Mouse (Mus musculus) testis, postnatal 10 days (tissue): ENCODE data around the gene Ajuba.

Source experiments
- DNase-seq: peaks from one replicate; pipeline ENCODE4 v3.0.0; 2021; ENCODE audit warnings: low spot score

Ajuba gene

GRCm38 (mm10) chr14:54592319-54592934 lies 15.1 kb upstream of the Ajuba start:
- peak; percentile 67 for DNase-seq

- no peak for DNase-seq
Observed at GRCm38 (mm10) chr14:54591056-54591455, 13.7 kb upstream of the Ajuba start.

- DNase-seq, result peak; percentile 81
Observed at GRCm38 (mm10) chr14:54583681-54584338, 6.5 kb upstream of the Ajuba start.

GRCm38 (mm10) chr14:54582536-54582935 lies 5.2 kb upstream of the Ajuba start:
- DNase-seq, result no peak

- DNase-seq, result no peak
Observed at GRCm38 (mm10) chr14:54579638-54580037, 2.3 kb upstream of the Ajuba start.

GRCm38 (mm10) chr14:54578063-54578462 lies 705 bp upstream of the Ajuba start:
- peak; percentile 45 for DNase-seq

- DNase-seq, result peak; percentile 68
Observed at GRCm38 (mm10) chr14:54576241-54577088, 893 bp downstream of the Ajuba start.

- DNase-seq, result peak; percentile 95
Observed at GRCm38 (mm10) chr14:54575631-54576030, 1.7 kb downstream of the Ajuba start.

GRCm38 (mm10) chr14:54575031-54575430 lies 2.3 kb downstream of the Ajuba start:
- DNase-seq, result no peak

- peak; percentile 59 for DNase-seq
Observed at GRCm38 (mm10) chr14:54574253-54574652, 3.1 kb downstream of the Ajuba start.

- DNase-seq, result peak; percentile 55
Observed at GRCm38 (mm10) chr14:54572790-54573736, 4.3 kb downstream of the Ajuba start.

- no peak for DNase-seq
Observed at GRCm38 (mm10) chr14:54572122-54572521, 5.2 kb downstream of the Ajuba start.

GRCm38 (mm10) chr14:54569451-54570392 lies 7.6 kb downstream of the Ajuba start:
- DNase-seq, result no peak

- peak; percentile 82 for DNase-seq
Observed at GRCm38 (mm10) chr14:54568694-54569414, 8.5 kb downstream of the Ajuba start.

GRCm38 (mm10) chr14:54560527-54561242 lies 16.7 kb downstream of the Ajuba start:
- DNase-seq, result no peak

- DNase-seq, result no peak
Observed at GRCm38 (mm10) chr14:54557330-54557729, 20.0 kb downstream of the Ajuba start.

GRCm38 (mm10) chr14:54553975-54554769 lies 23.2 kb downstream of the Ajuba start, which contains the start of gene Haus4:
Haus4 (minus strand) TSS chr14:54554616.
- DNase-seq, result peak; percentile 89

- no peak for DNase-seq
Observed at GRCm38 (mm10) chr14:54553454-54553974, 23.8 kb downstream of the Ajuba start.
